Mouse (Mus musculus) liver, adult 2 months (tissue): Measurements from ENCODE around the gene Ms4a18.

Experiments
- CTCF ChIP-seq: fragments of 200-500 bp; IDR thresholded peaks from 2 replicates; pipeline ENCODE4 v1.5.1; 2011; ENCODE audit warnings: low read depth, low read length, control low read depth
- POLR2A ChIP-seq: fragments of 200-500 bp; IDR thresholded peaks from 2 replicates; pipeline ENCODE4 v1.6.1; 2011; ENCODE audit warnings: low read length, control low read depth; ENCODE audit not compliant: insufficient read depth; ENCODE audit errors: extremely low read depth

- TF ChIP-seq CTCF (no peak), POLR2A (no peak)
Measured at GRCm38 (mm10) chr19:11049426-11049825, 31.6 kb upstream of the Ms4a18 start.
